Mouse (Mus musculus) G1E (cell line): ENCODE measurements around the gene Gpc2.

Source experiments
- CTCF ChIP-seq: IDR thresholded peaks from 2 replicates; pipeline ENCODE4 v1.5.1; 2012; ENCODE audit warnings: low read depth, low read length, inconsistent platforms, mixed read lengths
- GATA1 ChIP-seq: IDR thresholded peaks from 2 replicates; pipeline ENCODE4 v1.6.1; 2012; ENCODE audit warnings: borderline replicate concordance, low read length, inconsistent platforms, mixed read lengths
- GATA2 ChIP-seq: IDR thresholded peaks from 2 replicates; pipeline ENCODE4 v1.6.1; 2012; ENCODE audit warnings: low read depth, low read length, inconsistent platforms, borderline replicate concordance

DNA sequence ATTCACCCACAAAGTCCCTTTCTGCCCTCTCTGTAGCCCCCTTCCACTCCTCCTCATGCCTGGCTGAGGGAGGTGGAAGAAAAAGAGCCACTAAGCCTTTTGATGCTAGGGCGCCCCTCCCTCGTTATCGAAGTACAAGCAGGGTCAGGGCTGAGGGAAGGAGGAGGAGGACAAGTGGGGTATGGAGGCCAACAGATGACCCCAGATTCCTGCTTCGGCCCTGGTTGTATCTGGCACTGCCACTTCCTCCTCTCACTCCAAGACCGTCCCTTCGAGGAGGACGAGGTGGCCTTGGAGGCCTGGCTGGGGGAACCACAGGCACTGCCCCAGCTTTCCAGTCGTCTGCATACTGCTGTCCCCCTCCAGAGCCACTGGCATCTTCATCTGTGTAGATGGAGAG is 5.6 kb downstream of the Gpc2 start:
- TF ChIP-seq CTCF (no peak), GATA2 (no peak), GATA1 (no peak)
